Mouse (Mus musculus) CH12.LX (cell line): ENCODE measurements around the gene Scn4b. TPM values are rescaled to one million over a fixed set of nuclear protein-coding genes. Genes with fewer than 3 reads are reported as not detected.

Experiments
- DNase-seq: peaks from one replicate; pipeline ENCODE4 v3.0.0-alpha.2; 2013; ENCODE audit errors: extremely low read depth
- H3K27ac ChIP-seq: 2 replicates; pipeline ENCODE4 v1.5.1; 2012; ENCODE audit warnings: low read depth, mild to moderate bottlenecking, control low read depth, moderate library complexity; ENCODE audit not compliant: insufficient read depth
- H3K27me3 ChIP-seq: replicated peaks from 2 replicates; pipeline ENCODE3; 2012; ENCODE audit warnings: inconsistent platforms
- H3K36me3 ChIP-seq, 2 experiments: replicated peaks in 1 of 2; 2 replicates each; pipeline versions ENCODE3 to v1.6.1; 2012; ENCODE audit warnings: inconsistent platforms in 1 of 2, low read length in 1 of 2, mild to moderate bottlenecking in 1 of 2, mixed read lengths in 1 of 2, moderate library complexity in 1 of 2; ENCODE audit not compliant: control insufficient read depth in 1 of 2, insufficient read depth in 1 of 2
- H3K4me1 ChIP-seq, 2 experiments: 2 replicates each; pipeline ENCODE4 v1.6.1; 2012; ENCODE audit warnings: inconsistent platforms in 1 of 2, moderate library complexity in 1 of 2; ENCODE audit not compliant: insufficient read depth in 2 of 2, control insufficient read depth in 1 of 2
- H3K4me2 ChIP-seq: 2 replicates; pipeline ENCODE4 v1.6.1; 2012; ENCODE audit warnings: low read depth, mild to moderate bottlenecking, control low read depth; ENCODE audit not compliant: poor library complexity, insufficient read depth, severe bottlenecking
- H3K4me3 ChIP-seq, 3 experiments: fragments of 150-350 bp in 1 of 3; sonication (generic) in 1 of 3; replicated peaks in 1 of 3; 2 replicates each; pipeline versions ENCODE3 to v1.5.1; 2011 to 2012; ENCODE audit warnings: low read depth in 2 of 3, low read length in 2 of 3, mild to moderate bottlenecking in 2 of 3, moderate library complexity in 2 of 3, control low read depth in 1 of 3, improper control_type of control experiment in 1 of 3, inconsistent platforms in 1 of 3, mixed read lengths in 1 of 3; ENCODE audit not compliant: poor library complexity in 1 of 3
- H3K79me2 ChIP-seq: replicated peaks from 2 replicates; pipeline ENCODE4 v1.6.1; 2012; ENCODE audit warnings: mild to moderate bottlenecking, moderate library complexity; ENCODE audit not compliant: control insufficient read depth, poor library complexity, insufficient read depth, severe bottlenecking; ENCODE audit errors: extremely low read depth
- H3K9ac ChIP-seq: 2 replicates; pipeline ENCODE4 v1.6.1; 2012; ENCODE audit warnings: low read depth, mild to moderate bottlenecking, control low read depth, moderate library complexity; ENCODE audit not compliant: insufficient read depth
- H3K9me3 ChIP-seq: replicated peaks from 2 replicates; pipeline ENCODE3; 2012; ENCODE audit warnings: low read length, inconsistent platforms, mixed read lengths
- BHLHE40 ChIP-seq: IDR thresholded peaks from 2 replicates; pipeline ENCODE4 v1.6.1; 2011; ENCODE audit warnings: mild to moderate bottlenecking, low read depth, low read length, improper control_type of control experiment
- CHD1 ChIP-seq: IDR thresholded peaks from 2 replicates; pipeline ENCODE4 v1.6.1; 2012; ENCODE audit warnings: low read depth, low read length, improper control_type of control experiment, inconsistent platforms
- CHD2 ChIP-seq: IDR thresholded peaks from 2 replicates; pipeline ENCODE4 v1.6.1; 2011; ENCODE audit warnings: low read length, improper control_type of control experiment
- CTCF ChIP-seq, 2 experiments: IDR thresholded peaks in 1 of 2; conservative IDR thresholded peaks in 1 of 2; 2 replicates each; pipeline ENCODE4 v1.5.1; 2011 to 2012; ENCODE audit warnings: low read depth in 2 of 2, low read length in 2 of 2, improper control_type of control experiment in 1 of 2, inconsistent platforms in 1 of 2, mild to moderate bottlenecking in 1 of 2, moderate library complexity in 1 of 2
- GABPA ChIP-seq: IDR thresholded peaks from 2 replicates; pipeline ENCODE4 v1.6.1; 2012; ENCODE audit warnings: low read depth, low read length, improper control_type of control experiment, inconsistent platforms; ENCODE audit not compliant: insufficient replicate concordance
- HCFC1 ChIP-seq: IDR thresholded peaks from 2 replicates; pipeline ENCODE4 v1.6.1; 2012; ENCODE audit warnings: low read depth, mild to moderate bottlenecking, inconsistent platforms, low read length, improper control_type of control experiment
- JUN ChIP-seq: IDR thresholded peaks from 2 replicates; pipeline ENCODE4 v1.6.1; 2011; ENCODE audit warnings: low read depth, mild to moderate bottlenecking, low read length, improper control_type of control experiment, moderate library complexity; ENCODE audit not compliant: insufficient read depth
- JUND ChIP-seq: conservative IDR thresholded peaks from 2 replicates; pipeline ENCODE4 v1.6.1; 2011; ENCODE audit warnings: low read depth, low read length, improper control_type of control experiment
- KAT2A ChIP-seq: IDR thresholded peaks from 2 replicates; pipeline ENCODE4 v1.6.1; 2012; ENCODE audit warnings: low read length, improper control_type of control experiment, inconsistent platforms; ENCODE audit not compliant: insufficient replicate concordance
- MAFK ChIP-seq: IDR thresholded peaks from 2 replicates; pipeline ENCODE4 v1.6.1; 2011; ENCODE audit warnings: low read length, improper control_type of control experiment; ENCODE audit not compliant: insufficient replicate concordance
- MAZ ChIP-seq: IDR thresholded peaks from 2 replicates; pipeline ENCODE4 v1.6.1; 2012; ENCODE audit warnings: low read depth, mild to moderate bottlenecking, inconsistent platforms, low read length, improper control_type of control experiment, moderate library complexity
- MEF2A ChIP-seq: IDR thresholded peaks from 2 replicates; pipeline ENCODE4 v1.6.1; 2014; ENCODE audit warnings: low read depth, mild to moderate bottlenecking, inconsistent platforms, low read length, improper control_type of control experiment, borderline replicate concordance
- NELFE ChIP-seq: IDR thresholded peaks from 2 replicates; pipeline ENCODE4 v1.6.1; 2011; ENCODE audit warnings: low read depth, low read length, improper control_type of control experiment
- NRF1 ChIP-seq: IDR thresholded peaks from 2 replicates; pipeline ENCODE4 v1.6.1; 2014; ENCODE audit warnings: low read depth, mild to moderate bottlenecking, inconsistent platforms, low read length, improper control_type of control experiment, moderate library complexity
- POLR2A ChIP-seq: IDR thresholded peaks from 2 replicates; pipeline ENCODE4 v1.6.1; 2011; ENCODE audit warnings: low read depth, mild to moderate bottlenecking, improper control_type of control experiment, low read length
- RAD21 ChIP-seq: IDR thresholded peaks from 2 replicates; pipeline ENCODE4 v1.6.1; 2011; ENCODE audit warnings: low read depth, mild to moderate bottlenecking, low read length, improper control_type of control experiment, moderate library complexity
- TBP ChIP-seq: conservative IDR thresholded peaks from 2 replicates; pipeline ENCODE4 v1.6.1; 2011; ENCODE audit warnings: low read depth, low read length, improper control_type of control experiment
- TCF12 ChIP-seq: IDR thresholded peaks from 2 replicates; pipeline ENCODE4 v1.6.1; 2014; ENCODE audit warnings: low read depth, mild to moderate bottlenecking, inconsistent platforms, low read length, improper control_type of control experiment
- UBTF ChIP-seq: IDR thresholded peaks from 2 replicates; pipeline ENCODE4 v1.6.1; 2012; ENCODE audit warnings: low read depth, mild to moderate bottlenecking, inconsistent platforms, low read length, improper control_type of control experiment, moderate library complexity
- USF1 ChIP-seq: IDR thresholded peaks from 2 replicates; pipeline ENCODE4 v1.6.1; 2014; ENCODE audit warnings: low read depth, mild to moderate bottlenecking, inconsistent platforms, low read length, improper control_type of control experiment
- USF2 ChIP-seq: conservative IDR thresholded peaks from 2 replicates; pipeline ENCODE4 v1.6.1; 2011; ENCODE audit warnings: low read depth, low read length, improper control_type of control experiment
- ZC3H11A ChIP-seq: IDR thresholded peaks from 2 replicates; pipeline ENCODE4 v1.6.1; 2012; ENCODE audit warnings: low read depth, mild to moderate bottlenecking, inconsistent platforms, low read length, improper control_type of control experiment
- ZKSCAN1 ChIP-seq: IDR thresholded peaks from 2 replicates; pipeline ENCODE4 v1.6.1; 2012; ENCODE audit warnings: low read depth, inconsistent platforms, low read length, improper control_type of control experiment, borderline replicate concordance
- ZNF384 ChIP-seq: IDR thresholded peaks from 2 replicates; pipeline ENCODE4 v1.6.1; 2012; ENCODE audit warnings: low read depth, low read length, improper control_type of control experiment, inconsistent platforms
- dilution Hi-C: fragments of 300-500 bp; cut with MboI; formaldehyde crosslinking; loops from 2 replicates; pipeline ENCODE4 v1.14.3; 2020; ENCODE audit warnings: low sequenced_read_pairs; ENCODE audit not compliant: extremely low pct_unique_long_range_greater_than_20kb, extremely low pct_ligation_motif_present
- in situ Hi-C: fragments of 300-500 bp; cut with MboI; formaldehyde crosslinking; loops from 3 replicates; pipeline ENCODE4 v1.14.3; 2019; ENCODE audit warnings: low sequenced_read_pairs, low pct_ligation_motif_present, low pct_unique_long_range_greater_than_20kb, mixed read lengths
- polyA plus RNA-seq: library from polyadenylated mRNA; unstranded; fragments of >175 nt; gene quantifications from 2 replicates; pipeline ENCODE4 v1.2.1, GENCODE M21; 2012; ENCODE audit warnings: low read depth; ENCODE audit not compliant: insufficient read length
- total RNA-seq, 2 experiments: library from RNA; depleted of rRNA; stranded (reverse); fragments of 300-350 nt in 1 of 2; fragments of >200 nt in 1 of 2; gene quantifications; 2 replicates each; pipeline ENCODE4 v1.2.3; 2012 to 2014

Gene Scn4b
- total and polyA plus RNA-seq, 3 experiments, result 0.04 TPM; not detected in 2

- H3K9me3 ChIP-seq, result no peaks in the 10 kb centered on the region
- TF ChIP-seq UBTF (no peak), CTCF (conservative IDR thresholded peaks at IDR 0.05 in 1 of 2, IDR thresholded peaks at IDR 0.05 in 1 of 2; ENCODE audit: low read depth in 2 of 2, low read length in 2 of 2) (no peak), TBP (no peak), MEF2A (no peak), ZNF384 (no peak), ZKSCAN1 (no peak), USF2 (no peak), KAT2A (no peak), ZC3H11A (no peak), CHD2 (no peak), CHD1 (no peak), TCF12 (no peak), JUN (no peak), MAFK (no peak), RAD21 (no peak), NELFE (no peak), GABPA (no peak)
- TF ChIP-seq, all 38 proteins: peak for 0
- H3K27ac ChIP-seq, result no peak overlapping the region
- no peak overlapping the region for H3K4me2 ChIP-seq
- DNase-seq, result no peak
- H3K79me2 ChIP-seq, result no peaks in the 10 kb centered on the region
- in situ Hi-C loops, result loop anchor here (5.0 kb wide), 1 partner anchor 88 kb away; no protein-coding TSS in a partner anchor
- H3K36me3 ChIP-seq, result no peaks in the 10 kb centered on the region
- H3K4me1 ChIP-seq, result peaks cover 6 to 15% of the 10 kb centered on the region in 2 experiments
- H3K9ac ChIP-seq, result no peak overlapping the region
- H3K4me3 ChIP-seq, result no peak overlapping the region
- dilution Hi-C loops, result no loop called here
- H3K27me3 ChIP-seq, result peaks cover 18% of the 10 kb centered on the region
Measured at GRCm38 (mm10) chr9:45115706-45116105, 22.5 kb upstream of the Scn4b start.

GRCm38 (mm10) chr9:45116819-45117218, 21.4 kb upstream of the Scn4b start:
- Histone ChIP-seq H3K4me2 (no peak overlapping the region), H3K4me3 (no peak overlapping the region), H3K36me3 (no peaks in the 10 kb centered on the region), H3K27me3 (peaks cover 25% of the 10 kb centered on the region), H3K27ac (no peak overlapping the region), H3K79me2 (no peaks in the 10 kb centered on the region), H3K9ac (no peak overlapping the region), H3K9me3 (no peaks in the 10 kb centered on the region), H3K4me1 (peaks cover 8 to 26% of the 10 kb centered on the region in 2 experiments)
- in situ Hi-C loops (loop anchor here (5.0 kb wide), 1 partner anchor 90 kb away; no protein-coding TSS in a partner anchor), dilution Hi-C loops (no loop called here)
- no peak for DNase-seq
- TF ChIP-seq MAFK (no peak), HCFC1 (no peak), TCF12 (no peak), NRF1 (no peak), BHLHE40 (no peak), POLR2A (no peak), USF1 (no peak), GABPA (no peak), MAZ (no peak), JUND (no peak)
